Mouse (Mus musculus) C2C12 (cell line): ENCODE results near the gene Ccdc6. TPM values are rescaled to one million over a fixed set of nuclear protein-coding genes. Genes with fewer than 3 reads are reported as not detected.

ENCODE experiments used
- H3K27me3 ChIP-seq: one replicate; pipeline ENCODE4 v1.6.1; 2011; ENCODE audit not compliant: control insufficient read depth, insufficient read depth, insufficient read length
- H3K36me3 ChIP-seq: one replicate; pipeline ENCODE4 v1.6.1; 2011; ENCODE audit not compliant: control insufficient read depth, insufficient read depth
- H3K4me3 ChIP-seq: one replicate; pipeline ENCODE4 v1.5.1; 2011; ENCODE audit warnings: mild to moderate bottlenecking, control low read depth; ENCODE audit not compliant: poor library complexity, insufficient read depth, severe bottlenecking
- H3K79me2 ChIP-seq: one replicate; pipeline ENCODE4 v1.6.1; 2011; ENCODE audit not compliant: control insufficient read depth, insufficient read depth
- H3K79me3 ChIP-seq: one replicate; pipeline ENCODE4 v1.6.1; 2011; ENCODE audit warnings: low read depth, control low read depth
- H3ac ChIP-seq: one replicate; pipeline ENCODE3; 2011; ENCODE audit warnings: low read depth; ENCODE audit not compliant: control insufficient read depth, insufficient read length
- CEBPB ChIP-seq: IDR thresholded peaks from one replicate; pipeline ENCODE4 v1.6.1; 2011; ENCODE audit warnings: low read depth, mild to moderate bottlenecking, control low read depth, moderate library complexity
- CTCF ChIP-seq: IDR thresholded peaks from one replicate; pipeline ENCODE4 v1.5.1; 2011; ENCODE audit not compliant: control insufficient read depth, insufficient read depth, insufficient read length
- FOSL1 ChIP-seq: IDR thresholded peaks from one replicate; pipeline ENCODE4 v1.8.0; 2011; ENCODE audit warnings: mild to moderate bottlenecking, low read length; ENCODE audit not compliant: poor library complexity, insufficient read depth, severe bottlenecking
- MAX ChIP-seq: IDR thresholded peaks from one replicate; pipeline ENCODE4 v1.6.1; 2011; ENCODE audit warnings: mild to moderate bottlenecking, control low read depth
- MYOD1 ChIP-seq: IDR thresholded peaks from one replicate; pipeline ENCODE4 v1.6.1; 2011; ENCODE audit warnings: low read depth; ENCODE audit not compliant: control insufficient read depth, insufficient read length
- MYOG ChIP-seq: IDR thresholded peaks from one replicate; pipeline ENCODE4 v1.6.1; 2011; ENCODE audit not compliant: control insufficient read depth, insufficient read length; ENCODE audit errors: extremely low read depth
- USF1 ChIP-seq: IDR thresholded peaks from one replicate; pipeline ENCODE4 v1.6.1; 2011; ENCODE audit warnings: low read depth, mild to moderate bottlenecking, control low read depth, moderate library complexity
- polyA plus RNA-seq: library from polyadenylated mRNA; unstranded; fragments of >200 nt; fragmentation: generic; extraction: Trizol; gene quantifications from one replicate; pipeline ENCODE4 v1.2.1, GENCODE M21; 2012; ENCODE audit warnings: missing spikeins

The Ccdc6 gene
- polyA plus RNA-seq, 1 experiment = 16.8 TPM

DNA sequence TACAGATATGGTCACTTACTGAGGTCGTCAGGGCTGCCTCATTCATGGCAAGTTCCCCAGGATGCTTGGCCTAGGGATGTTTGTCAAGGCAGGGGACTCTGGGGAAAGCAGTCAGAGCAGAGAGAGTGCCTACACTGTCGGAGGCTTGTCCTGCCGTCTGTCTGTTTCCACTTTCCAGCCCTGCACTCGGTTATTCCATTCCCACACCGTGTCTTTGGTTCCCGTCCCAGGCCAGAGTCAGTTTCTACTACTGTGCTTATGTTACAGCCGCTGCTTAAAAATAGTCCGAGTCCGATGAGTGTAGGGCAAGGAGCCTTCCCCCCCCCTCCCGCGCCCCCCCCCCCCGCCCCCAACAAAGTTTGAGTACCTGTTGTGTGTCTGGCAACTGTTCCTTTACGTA, 11.1 kb downstream of the Ccdc6 start:
- peaks cover 98% of the 10 kb centered on the region for H3K79me2 ChIP-seq
- no peak overlapping the region for H3ac ChIP-seq
- no peaks in the 10 kb centered on the region for H3K27me3 ChIP-seq
- peaks cover 16% of the 10 kb centered on the region for H3K36me3 ChIP-seq
- no peak for TF ChIP-seq USF1
- no peak for TF ChIP-seq MYOD1
- no peak for TF ChIP-seq CTCF
- no peak for TF ChIP-seq CEBPB
- no peak for TF ChIP-seq MYOG
- TF ChIP-seq FOSL1 = no peak
- no peak for TF ChIP-seq MAX
- H3K79me3 ChIP-seq = peaks cover 61% of the 10 kb centered on the region
- H3K4me3 ChIP-seq = no peak overlapping the region

DNA sequence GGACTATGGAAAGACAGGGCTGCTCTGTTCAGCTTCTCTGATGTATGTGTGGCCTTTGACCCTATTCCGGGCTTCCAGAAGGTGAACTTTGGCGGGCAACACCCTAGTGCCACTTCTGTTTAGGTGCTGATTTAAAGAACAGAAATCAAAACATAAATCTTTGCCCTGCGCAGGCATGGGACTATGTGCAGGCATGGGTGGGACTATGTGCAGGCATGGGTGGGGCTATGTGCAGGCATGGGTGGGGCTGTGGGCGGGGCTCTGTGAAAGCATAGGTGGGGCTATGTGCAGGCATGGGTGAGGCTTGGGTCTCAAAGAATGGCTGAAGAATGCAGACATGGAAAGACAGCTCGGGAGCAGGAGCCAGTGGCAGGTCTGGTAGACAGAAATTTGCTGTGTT, 13.1 kb downstream of the Ccdc6 start:
- H3K79me2 ChIP-seq = peaks cover 92% of the 10 kb centered on the region
- TF ChIP-seq MYOD1 (no peak), MAX (no peak), CTCF (no peak), USF1 (no peak), MYOG (no peak), CEBPB (no peak), FOSL1 (no peak)
- H3K4me3 ChIP-seq = no peak overlapping the region

DNA sequence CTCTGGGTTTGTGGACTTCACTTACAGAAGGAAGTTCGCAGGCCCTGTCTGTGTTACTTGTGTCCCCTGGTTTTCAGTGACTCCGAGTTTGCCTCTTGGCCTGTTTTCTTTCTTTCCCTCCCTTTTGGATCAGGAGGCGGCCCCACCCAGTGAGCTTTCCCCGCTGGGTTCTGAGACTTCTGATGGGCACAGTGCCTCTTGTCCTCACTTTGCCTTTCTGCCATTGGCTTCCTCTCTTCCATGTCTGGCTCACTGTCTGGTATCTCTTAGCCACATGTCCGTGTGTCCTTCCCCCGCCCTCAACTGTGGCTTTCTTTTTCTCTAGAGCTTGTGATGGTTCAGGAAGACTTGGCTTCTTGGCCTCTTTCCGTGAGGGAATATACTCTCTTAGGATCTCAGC, 13.9 kb downstream of the Ccdc6 start:
- no peaks in the 10 kb centered on the region for H3K27me3 ChIP-seq
- H3K79me3 ChIP-seq = peaks cover 55% of the 10 kb centered on the region
- no peak overlapping the region for H3ac ChIP-seq
- no peak overlapping the region for H3K4me3 ChIP-seq
- H3K36me3 ChIP-seq = peaks cover 5% of the 10 kb centered on the region
- no peak for TF ChIP-seq CTCF
- no peak for TF ChIP-seq MAX
- no peak for TF ChIP-seq FOSL1
- no peak for TF ChIP-seq MYOD1
- no peak for TF ChIP-seq USF1
- no peak for TF ChIP-seq CEBPB
- TF ChIP-seq MYOG = no peak
- peaks cover 92% of the 10 kb centered on the region for H3K79me2 ChIP-seq

More for the DNA sequence above, 13.1 kb downstream of the Ccdc6 start:
- Histone ChIP-seq H3K79me3 (peaks cover 57% of the 10 kb centered on the region), H3K36me3 (peaks cover 11% of the 10 kb centered on the region), H3K27me3 (no peaks in the 10 kb centered on the region), H3ac (no peak overlapping the region)

DNA sequence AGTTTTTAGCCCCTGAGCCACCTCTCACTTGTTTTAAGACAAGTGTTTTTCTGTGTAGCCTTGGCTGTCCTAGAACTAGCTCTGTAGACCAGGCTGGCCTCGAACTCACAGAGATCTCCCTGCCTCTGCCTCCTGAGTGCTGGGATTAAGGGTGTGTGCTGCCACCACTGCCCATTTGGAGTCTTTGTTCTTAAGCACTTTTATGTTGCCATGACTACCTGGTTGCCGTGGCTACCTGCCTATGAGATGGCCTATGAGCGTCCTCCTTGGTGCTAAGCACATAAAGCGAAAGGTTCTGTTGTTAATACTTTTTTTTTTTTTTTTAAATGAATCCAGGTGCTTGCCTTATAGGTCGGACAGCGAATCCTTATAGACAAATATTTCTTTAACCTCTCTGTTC, 14.7 kb downstream of the Ccdc6 start:
- no peak for TF ChIP-seq USF1
- TF ChIP-seq MYOD1 = no peak
- TF ChIP-seq CTCF = no peak
- no peak for TF ChIP-seq FOSL1
- no peak for TF ChIP-seq MAX
- no peak for TF ChIP-seq CEBPB
- TF ChIP-seq MYOG = no peak
- Histone ChIP-seq H3ac (no peak overlapping the region), H3K79me3 (peaks cover 57% of the 10 kb centered on the region), H3K4me3 (no peak overlapping the region), H3K79me2 (peaks cover 92% of the 10 kb centered on the region), H3K36me3 (no peaks in the 10 kb centered on the region), H3K27me3 (no peaks in the 10 kb centered on the region)

DNA sequence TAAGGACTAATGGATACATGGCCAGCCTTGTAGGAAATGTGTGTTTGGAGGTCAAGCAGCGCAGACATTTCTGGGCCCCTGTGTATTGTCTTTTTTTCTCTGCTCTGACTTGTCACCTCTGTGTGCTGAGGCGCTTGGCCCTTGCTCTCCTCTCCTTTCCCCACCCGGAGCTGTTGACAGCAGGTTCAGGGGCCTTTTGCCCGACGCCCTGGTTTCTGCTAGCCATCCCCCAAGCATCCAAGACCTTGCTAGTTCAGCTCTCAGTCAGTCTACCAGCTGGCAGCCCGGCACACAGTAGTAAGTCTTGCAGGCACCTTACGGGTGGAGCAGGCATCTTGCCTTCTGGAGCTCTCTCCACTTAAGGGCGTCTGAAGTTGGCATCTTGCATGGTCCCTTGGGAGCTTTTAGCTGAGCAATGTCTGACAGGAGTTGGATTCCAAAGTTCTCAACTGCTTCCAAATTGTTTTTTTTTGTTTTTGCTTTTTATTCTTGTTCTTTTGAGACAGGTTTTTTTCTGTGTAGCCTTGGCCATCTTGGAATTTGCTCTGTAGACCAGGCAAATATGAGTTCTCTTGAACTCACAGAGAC, 17.2 kb downstream of the Ccdc6 start:
- Histone ChIP-seq H3K79me3 (peaks cover 50% of the 10 kb centered on the region), H3ac (no peak overlapping the region), H3K36me3 (no peaks in the 10 kb centered on the region), H3K4me3 (no peak overlapping the region), H3K27me3 (no peaks in the 10 kb centered on the region), H3K79me2 (peaks cover 91% of the 10 kb centered on the region)
- no peak for TF ChIP-seq MAX
- TF ChIP-seq MYOD1 = no peak
- TF ChIP-seq MYOG = no peak
- no peak for TF ChIP-seq CEBPB
- TF ChIP-seq USF1 = no peak
- no peak for TF ChIP-seq FOSL1
- no peak for TF ChIP-seq CTCF
